Mouse (Mus musculus): ENCODE measurements around the gene Smc1b.

- TF ChIP-seq E2F4 (IDR thresholded peaks at IDR 0.05; ENCODE audit: insufficient read depth) (no peak), POLR2A (IDR thresholded peaks at IDR 0.05; ENCODE audit: insufficient read length, low read depth) (no peak), CEBPB (IDR thresholded peaks at IDR 0.05; ENCODE audit: insufficient read depth, poor library complexity, severe bottlenecking) (no peak), POLR2AphosphoS2 (IDR thresholded peaks at IDR 0.05; ENCODE audit: insufficient read length, low read depth) (no peak), TCF3 (IDR thresholded peaks at IDR 0.05; ENCODE audit: insufficient read length, low read depth) (no peak), MAX (IDR thresholded peaks at IDR 0.05; ENCODE audit: low read depth) (no peak), TCF12 (IDR thresholded peaks at IDR 0.05; ENCODE audit: insufficient read depth, poor library complexity, severe bottlenecking) (no peak), MYOD1 (IDR thresholded peaks at IDR 0.05; ENCODE audit: control insufficient read depth in 1 of 3, insufficient read length in 2 of 3, low read depth in 2 of 3) (no peak), USF1 (IDR thresholded peaks at IDR 0.05; ENCODE audit: low read depth) (no peak), REST (IDR thresholded peaks at IDR 0.05; ENCODE audit: insufficient read depth, insufficient read length) (no peak), MYOG (IDR thresholded peaks at IDR 0.05; ENCODE audit: control insufficient read depth in 1 of 3, insufficient read depth in 1 of 3, insufficient read length in 2 of 3, low read depth in 2 of 3) (no peak)
Observed at GRCm38 (mm10) chr15:85031866-85032265, 99.9 kb downstream of the Smc1b start.
